Mouse (Mus musculus): Measurements from ENCODE around the gene Birc3. TPM values are rescaled to one million over a fixed set of nuclear protein-coding genes. Genes with fewer than 3 reads are reported as not detected.

The Birc3 gene
- polyA plus RNA-seq, 1 experiment from 2014 or later = 2.8 TPM

- Histone ChIP-seq H3K36me3 (ENCODE audit: control insufficient read depth, insufficient read depth, low read length) (no peaks in the 10 kb centered on the region), H3K27ac (ENCODE audit: low read depth, low read length) (no peak overlapping the region), H3K4me2 (ENCODE audit: low read depth) (no peak overlapping the region), H3K9me3 (ENCODE audit: control insufficient read depth, low read length) (no peaks in the 10 kb centered on the region), H3K9ac (ENCODE audit: low read length) (no peak overlapping the region), H3K4me1 (ENCODE audit: control insufficient read depth, insufficient read depth, low read length) (no peaks in the 10 kb centered on the region), H3K27me3 (ENCODE audit: control insufficient read depth, insufficient read depth, low read length) (no peaks in the 10 kb centered on the region), H3K4me3 (ENCODE audit: low read depth, low read length) (no peak overlapping the region)
- 67% methylated on average over 3 of the region's 5 CpGs for WGBS
- DNase-seq (ENCODE audit: low spot score) (no peak), ATAC-seq (ENCODE audit: insufficient read depth, low FRiP score, low TSS enrichment) (no peak; the same call in 1 of the 2 replicates)
Measured at GRCm38 (mm10) chr9:7805101-7805506, 67.9 kb downstream of the Birc3 start.

Other genes with a start within 250 kb of the Birc3 start
- gene Mmp20, start 245.0 kb downstream of the Birc3 start, polyA plus RNA-seq (2014; fragmentation: Nextera tagmentation; extraction: Ambion mirVana) = not detected in 2 replicates
- not detected in 2 replicates for gene Mmp7, start 181.1 kb downstream of the Birc3 start, polyA plus RNA-seq (2014; fragmentation: Nextera tagmentation; extraction: Ambion mirVana)
- 108 and 120 TPM in 2 replicates for gene Tmem123, start 109.1 kb downstream of the Birc3 start, polyA plus RNA-seq (2014; fragmentation: Nextera tagmentation; extraction: Ambion mirVana)
- gene Birc2, start 36.1 kb downstream of the Birc3 start, polyA plus RNA-seq (2014; fragmentation: Nextera tagmentation; extraction: Ambion mirVana) = 39.5 and 46.2 TPM in 2 replicates
- 27.2 and 31.6 TPM in 2 replicates for gene Yap1, start 131.4 kb upstream of the Birc3 start, polyA plus RNA-seq (2014; fragmentation: Nextera tagmentation; extraction: Ambion mirVana)
- gene Cfap300, start 169.6 kb upstream of the Birc3 start, polyA plus RNA-seq (2014; fragmentation: Nextera tagmentation; extraction: Ambion mirVana) = 15.3 and 16.5 TPM in 2 replicates

All from neural tube, embryonic 11.5 days (tissue).